Mouse (Mus musculus): ENCODE measurements around the gene Ola1. TPM values are rescaled to one million over a fixed set of nuclear protein-coding genes. Genes with fewer than 3 reads are reported as not detected.

The Ola1 gene
- total RNA-seq, 2 experiments from 2014 or later: 42.9 to 44.6 TPM

GRCm38 (mm10) chr2:73160772-73161171, 58.0 kb downstream of the Ola1 start:
- intact Hi-C loops (cut with DNase I): loop anchor here (10.0 kb wide), 1 partner anchor 244 kb away; no protein-coding TSS in a partner anchor
- no peak for DNase-seq

- intact Hi-C loops (cut with DNase I): no loop called here
- no peak for DNase-seq
Measured at GRCm38 (mm10) chr2:73157202-73157601, 61.5 kb downstream of the Ola1 start.

DNA sequence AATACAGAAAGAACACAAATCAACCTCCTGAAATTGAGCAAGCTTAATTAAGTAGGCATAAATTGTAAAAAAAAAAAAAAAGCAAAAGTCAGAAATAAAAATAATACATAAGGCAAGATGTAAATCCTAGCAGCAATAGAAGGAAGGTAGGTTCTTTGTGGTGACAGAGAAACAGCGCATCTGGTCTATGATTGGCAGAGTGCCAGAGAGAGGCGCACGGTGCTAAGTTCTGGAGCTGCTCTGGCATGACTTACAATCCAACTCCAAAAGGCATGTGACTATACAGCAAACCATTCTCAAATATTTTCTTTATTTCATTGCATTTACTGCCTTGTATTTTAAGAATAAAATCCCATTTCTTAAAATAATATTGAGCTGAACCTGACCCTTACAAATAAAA, 68.2 kb downstream of the Ola1 start:
- intact Hi-C loops (cut with DNase I): no loop called here
- DNase-seq: no peak

GRCm38 (mm10) chr2:73146111-73146510, 72.6 kb downstream of the Ola1 start:
- intact Hi-C loops (cut with DNase I): no loop called here
- no peak for DNase-seq

DNA sequence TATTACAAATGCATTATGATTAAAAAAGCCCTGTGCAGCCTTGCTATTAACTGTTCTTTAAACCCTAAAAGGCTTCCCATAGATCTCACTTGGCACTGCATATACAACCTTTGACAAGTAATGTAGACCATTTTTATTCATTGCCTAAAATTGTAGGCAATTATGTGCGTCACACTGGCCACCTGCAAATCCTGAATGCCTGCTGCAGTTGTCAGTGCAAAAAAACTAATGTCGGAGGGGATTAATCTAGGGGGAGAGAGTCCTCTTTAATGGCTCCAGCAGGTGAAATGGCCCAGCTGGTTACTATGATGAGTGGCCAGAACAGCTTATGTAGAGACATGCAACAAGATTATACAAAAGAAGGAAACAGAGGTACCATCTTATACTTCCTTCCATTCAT, 75.0 kb downstream of the Ola1 start:
- DNase-seq: no peak
- intact Hi-C loops (cut with DNase I): no loop called here

GRCm38 (mm10) chr2:73142832-73143470, 75.8 kb downstream of the Ola1 start:
- intact Hi-C loops (cut with DNase I): no loop called here
- DNase-seq: no peak

DNA sequence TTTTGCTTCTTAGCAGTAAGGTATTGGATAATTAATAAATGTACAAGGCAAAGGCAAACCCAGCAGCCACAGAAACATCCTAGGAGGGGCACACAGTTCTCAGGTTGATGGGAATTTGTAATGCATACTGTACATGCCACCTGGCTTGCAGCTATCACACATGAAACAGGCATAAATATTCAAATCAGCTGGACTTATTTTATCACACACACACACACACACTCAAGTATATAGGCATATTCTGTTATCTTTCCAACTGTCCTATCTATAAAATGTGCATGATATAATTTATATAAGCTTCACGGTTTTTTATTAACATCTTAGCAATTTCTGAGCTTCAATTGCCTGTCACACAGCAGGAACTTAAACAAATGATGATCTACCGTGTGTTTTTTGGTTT, 85.8 kb downstream of the Ola1 start:
- no peak for DNase-seq
- intact Hi-C loops (cut with DNase I): no loop called here

- no peak for DNase-seq
- intact Hi-C loops (cut with DNase I): no loop called here
Measured at GRCm38 (mm10) chr2:73127686-73128085, 91.0 kb downstream of the Ola1 start.

DNA sequence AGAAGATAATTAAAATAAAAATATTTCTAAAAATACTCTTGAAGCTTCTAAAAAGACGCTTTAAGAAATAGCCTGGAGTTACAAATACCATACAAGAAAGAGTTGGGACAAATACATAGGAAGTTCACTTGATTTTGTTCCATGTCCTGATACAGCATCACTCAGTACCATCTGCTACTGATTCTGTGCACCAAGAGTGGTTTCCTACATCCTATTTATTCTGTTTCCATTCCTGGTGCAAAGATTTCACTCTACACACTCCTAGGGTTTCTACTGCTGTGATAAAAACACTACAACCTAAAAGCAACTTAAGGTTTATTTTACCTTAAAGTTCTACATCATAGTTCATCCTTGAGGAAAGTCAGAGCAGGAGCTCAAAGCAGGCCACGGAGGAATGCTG, 99.9 kb downstream of the Ola1 start:
- intact Hi-C loops (cut with DNase I): no loop called here
- DNase-seq: no peak

DNA sequence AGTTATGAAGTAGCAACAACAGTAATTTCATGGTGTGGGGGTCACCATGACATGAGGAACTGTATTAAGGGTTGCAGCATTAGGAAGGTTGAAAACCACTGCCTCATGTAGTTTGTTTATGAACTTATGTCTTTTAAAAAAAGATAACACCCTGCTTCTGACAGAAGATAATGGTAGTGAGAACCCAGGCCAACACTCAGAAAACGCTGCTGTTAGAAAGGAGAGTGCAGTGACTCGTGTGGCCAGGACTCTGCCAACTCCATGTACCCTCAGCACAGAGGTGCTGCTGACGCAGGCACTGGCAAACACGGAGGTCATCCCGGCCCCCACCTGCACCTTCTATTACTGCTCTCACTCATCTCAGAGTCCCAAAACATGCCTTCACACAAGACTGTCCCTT, 111.6 kb downstream of the Ola1 start:
- no peak for DNase-seq
- intact Hi-C loops (cut with DNase I): no loop called here

GRCm38 (mm10) chr2:73096491-73096890, 122.2 kb downstream of the Ola1 start:
- intact Hi-C loops (cut with DNase I): no loop called here
- DNase-seq: no peak

DNA sequence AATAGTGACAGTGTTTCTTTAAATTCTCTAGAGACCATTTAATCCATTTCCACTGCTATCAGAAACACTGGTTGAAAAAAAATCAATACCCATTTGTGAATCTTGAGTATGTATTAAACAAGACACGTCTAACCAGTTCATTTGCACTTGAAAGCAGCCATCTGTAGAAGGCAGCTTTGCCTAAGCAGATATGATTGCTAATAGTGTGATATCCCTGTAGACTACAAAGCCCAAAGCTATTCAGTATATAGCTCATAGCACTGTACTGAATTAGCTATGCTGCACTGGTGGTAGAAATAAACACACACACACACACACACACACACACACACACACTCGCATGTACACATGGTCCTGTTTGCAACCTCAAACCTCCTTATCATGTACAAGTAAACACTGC, 123.4 kb downstream of the Ola1 start:
- no peak for DNase-seq
- intact Hi-C loops (cut with DNase I): no loop called here

- intact Hi-C loops (cut with DNase I): no loop called here
- DNase-seq: no peak
Measured at GRCm38 (mm10) chr2:73093032-73093431, 125.7 kb downstream of the Ola1 start.

DNA sequence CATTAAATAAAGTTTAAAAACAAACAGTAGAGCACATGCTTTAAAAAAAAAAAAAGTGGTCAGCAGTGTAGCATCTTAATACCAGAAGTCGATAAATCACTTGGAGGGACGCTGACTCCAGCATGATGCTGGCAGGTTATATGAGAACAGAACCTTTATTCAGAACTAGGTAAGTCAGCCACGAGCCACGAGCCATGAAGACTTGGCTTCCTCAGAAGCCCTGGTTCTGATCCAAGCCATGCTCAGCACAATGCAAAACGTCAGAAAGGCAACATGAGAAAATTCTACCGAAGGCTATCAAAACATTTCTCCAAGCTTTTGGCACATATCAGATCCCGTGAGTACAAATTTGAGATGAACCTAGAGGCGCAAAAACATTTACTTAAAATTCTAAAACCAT, 127.4 kb downstream of the Ola1 start:
- intact Hi-C loops (cut with DNase I): no loop called here
- no peak for DNase-seq

DNA sequence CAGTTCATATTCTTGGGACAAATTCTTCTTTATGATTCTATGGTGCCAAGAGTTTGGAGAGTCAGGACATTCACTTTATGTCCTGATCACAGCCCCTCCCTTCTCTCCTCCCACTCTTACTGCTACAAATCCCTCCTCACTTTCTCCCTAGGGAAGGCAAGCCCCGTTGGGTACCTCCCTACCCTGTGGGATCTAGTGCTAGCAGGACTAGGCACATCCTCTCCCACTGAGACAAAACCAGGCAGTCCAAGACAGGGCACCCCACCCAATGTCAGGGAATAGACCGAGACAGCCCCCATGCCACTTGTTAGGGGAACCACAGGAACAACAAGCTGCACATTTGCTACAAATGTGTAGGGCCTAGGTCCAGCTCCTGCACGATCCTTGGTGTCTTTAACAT, 131.1 kb downstream of the Ola1 start:
- intact Hi-C loops (cut with DNase I): no loop called here
- DNase-seq: no peak

DNA sequence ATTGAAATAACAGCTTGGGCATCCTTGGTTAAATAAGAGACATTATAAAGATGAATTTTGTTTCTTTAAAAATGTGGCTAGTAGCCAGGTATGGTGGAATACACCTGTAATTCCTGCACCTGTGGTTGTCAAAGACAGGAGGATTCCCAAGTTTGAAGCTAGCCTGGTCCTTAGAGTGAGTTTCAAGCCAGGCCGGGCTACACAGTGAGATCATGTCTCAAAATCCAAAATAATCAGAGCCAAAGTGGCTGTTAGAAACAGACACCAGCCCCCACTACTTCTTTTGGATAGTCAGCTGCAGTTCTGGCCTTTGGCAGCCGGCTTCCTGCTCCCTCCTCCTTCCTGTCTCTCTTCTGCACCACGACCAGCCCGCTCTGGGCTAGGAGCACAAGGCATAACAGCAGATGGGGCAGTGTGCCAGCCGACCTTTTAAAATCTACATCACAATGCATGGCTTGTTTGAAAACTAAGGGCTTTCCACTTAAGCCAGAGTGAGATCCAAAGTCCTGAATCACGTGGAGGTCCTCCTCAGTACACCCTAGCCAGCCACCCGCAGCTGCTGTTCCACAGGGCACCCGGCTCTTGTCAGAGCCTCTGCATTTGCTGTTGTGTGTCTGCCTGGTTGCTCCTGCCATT, 132.9 kb downstream of the Ola1 start:
- intact Hi-C loops (cut with DNase I): no loop called here

DNA sequence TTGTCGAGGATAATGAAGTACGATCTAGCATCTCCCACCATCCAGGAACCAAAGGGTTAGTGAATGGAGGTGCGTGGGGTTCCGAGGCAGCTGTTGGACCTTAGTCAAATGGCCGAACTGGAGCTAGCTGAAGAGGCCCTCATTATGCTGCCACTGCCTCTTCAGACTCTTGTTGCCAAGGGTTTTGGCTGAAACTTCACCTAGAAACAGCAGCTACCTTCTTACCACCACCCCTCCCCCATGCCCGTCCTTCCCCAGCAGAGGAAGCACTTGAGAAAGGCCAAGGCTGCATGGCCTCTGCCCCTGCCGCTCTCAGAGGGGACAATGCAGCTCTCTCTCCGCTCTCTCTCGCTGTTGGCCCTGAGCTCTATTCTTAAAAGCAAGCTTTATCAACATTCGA, 136.2 kb downstream of the Ola1 start:
- intact Hi-C loops (cut with DNase I): no loop called here
- no peak for DNase-seq

More for the DNA sequence above, 132.9 kb downstream of the Ola1 start:
- peak; percentile 21 to 26 for DNase-seq

DNA sequence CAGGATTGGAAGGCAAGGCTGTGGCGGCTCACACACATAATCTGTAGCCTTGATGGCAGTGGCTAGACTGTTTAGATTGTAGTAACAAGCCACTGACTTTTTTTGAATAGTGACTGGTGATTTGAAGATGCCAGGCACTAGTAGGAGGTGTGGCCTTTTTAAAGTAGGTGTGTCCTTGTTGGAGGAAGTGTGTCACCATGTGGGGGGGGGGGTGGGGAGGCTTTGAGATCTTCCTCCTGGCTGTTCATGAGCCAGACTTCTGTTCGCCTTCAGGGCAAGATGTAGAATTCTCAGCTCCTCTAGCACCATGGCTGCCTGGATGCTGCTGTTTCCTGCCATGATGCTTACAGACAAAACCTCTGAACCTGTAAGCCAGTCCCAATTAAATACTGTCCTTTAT, 136.9 kb downstream of the Ola1 start:
- intact Hi-C loops (cut with DNase I): no loop called here
- no peak for DNase-seq

DNA sequence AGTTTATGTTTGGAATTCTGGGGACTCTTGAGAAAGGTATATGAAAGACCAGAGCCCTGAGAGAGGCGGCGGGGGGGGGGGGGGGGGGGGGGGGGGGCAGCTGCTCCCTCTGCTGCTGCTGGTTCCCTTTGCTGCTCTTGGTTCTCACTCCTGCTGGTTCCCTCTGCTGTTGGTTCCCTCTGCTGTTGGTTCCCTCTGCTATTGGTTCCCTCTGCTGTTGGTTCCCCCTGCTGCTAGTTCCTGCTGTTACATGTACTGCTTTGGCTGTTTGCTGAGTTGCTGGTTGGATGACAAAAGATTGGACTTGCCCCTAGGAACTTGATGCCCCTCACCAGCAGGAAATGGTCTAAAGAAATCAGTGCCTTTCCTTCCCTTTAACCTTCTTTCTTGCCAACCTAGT, 138.6 kb downstream of the Ola1 start:
- DNase-seq: no peak
- intact Hi-C loops (cut with DNase I): no loop called here

DNA sequence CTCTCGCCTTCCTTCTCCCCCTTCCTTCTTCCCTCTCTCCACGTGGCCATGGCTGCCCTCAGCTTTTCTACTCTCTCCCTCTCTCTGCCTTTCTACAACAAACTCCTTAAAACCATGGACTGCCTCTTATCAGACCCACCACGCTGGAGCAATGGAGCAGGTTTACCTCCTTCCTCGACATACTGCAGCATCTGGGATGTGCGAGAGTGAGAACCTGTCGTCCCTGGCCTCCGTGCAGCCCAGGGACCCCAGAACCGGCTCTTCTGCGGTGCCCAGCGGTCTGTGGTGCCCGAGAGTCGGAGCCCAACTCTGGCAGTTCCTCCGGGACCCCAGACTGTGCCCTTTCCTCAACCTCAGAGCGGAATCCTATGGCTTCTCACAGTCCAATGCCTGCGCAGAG, 139.4 kb downstream of the Ola1 start:
- DNase-seq: no peak
- intact Hi-C loops (cut with DNase I): no loop called here

DNA sequence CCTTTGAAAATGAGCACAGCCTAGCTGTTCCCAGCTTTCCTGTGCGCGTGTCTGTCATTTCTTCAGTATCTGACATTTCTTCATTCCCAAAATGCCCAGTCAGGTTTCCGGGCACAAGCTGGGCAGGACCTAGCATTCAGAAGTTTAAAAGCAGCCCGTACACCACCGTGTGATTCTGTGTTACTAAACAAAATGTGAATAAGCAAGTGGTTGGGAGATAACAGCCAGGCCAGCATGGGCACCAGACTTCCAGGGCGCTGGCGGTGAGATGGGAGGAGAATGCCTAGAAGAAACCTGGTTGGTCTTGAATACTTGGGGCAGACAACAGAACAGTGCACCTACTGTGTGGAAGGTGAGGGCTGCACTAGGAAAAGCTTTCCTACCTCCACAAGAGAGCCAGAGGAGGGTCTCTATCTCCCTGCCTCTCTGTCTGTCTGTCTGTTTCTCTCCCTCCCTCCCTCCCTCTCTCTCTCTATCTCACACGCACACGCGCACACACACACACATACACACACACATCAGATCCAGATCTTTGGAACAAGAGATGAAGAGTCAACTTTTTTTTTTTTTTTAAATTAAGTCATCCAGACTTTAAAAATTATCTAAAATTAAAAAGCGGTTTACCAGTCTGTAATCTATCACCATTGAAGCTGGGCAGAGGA, 144.8 kb downstream of the Ola1 start:
- intact Hi-C loops (cut with DNase I): no loop called here
- no peak for DNase-seq

DNA sequence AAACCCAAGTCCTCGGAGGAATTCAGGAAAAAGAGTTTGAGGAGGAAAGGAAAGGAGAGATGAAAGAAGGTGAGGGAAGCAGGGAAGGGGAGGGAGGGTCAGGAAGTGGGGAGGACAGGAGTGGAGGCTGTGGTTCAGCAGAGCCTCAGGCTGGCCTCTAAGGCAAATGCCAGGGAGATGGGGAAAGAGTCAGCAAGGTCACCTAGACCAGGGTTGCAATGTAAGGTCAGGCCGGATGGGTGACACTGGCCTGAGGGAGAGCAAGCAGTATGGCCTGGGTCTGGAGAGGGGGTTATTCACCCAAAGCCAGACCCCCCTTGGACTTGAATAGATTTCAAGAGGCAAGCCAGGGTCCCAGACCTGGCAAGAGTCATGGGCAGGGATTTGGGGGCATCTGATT, 147.5 kb downstream of the Ola1 start:
- DNase-seq: no peak
- intact Hi-C loops (cut with DNase I): no loop called here

Data from heart, postnatal 36 days (tissue).